Mouse (Mus musculus) liver, embryonic 13.5 days (tissue): ENCODE results near the gene Milr1. TPM values are rescaled to one million over a fixed set of nuclear protein-coding genes. Genes with fewer than 3 reads are reported as not detected.

Source experiments
- ATAC-seq: fragments of 200-750 bp; cut with Nextera tagmentation; 2 replicates; pipeline ENCODE4 v1.8.0; 2017; ENCODE audit warnings: low read depth, mild to moderate bottlenecking, moderate number of reproducible peaks, moderate library complexity
- DNase-seq: peaks from one replicate; pipeline ENCODE4 v3.0.0; 2022
- H3K27ac ChIP-seq: fragments of 300-500 bp; sonication (generic); 2 replicates; pipeline ENCODE4 v1.5.1; 2015; ENCODE audit warnings: moderate library complexity, mild to moderate bottlenecking, inconsistent platforms
- H3K27me3 ChIP-seq: fragments of 300-500 bp; sonication (generic); 2 replicates; pipeline ENCODE4 v1.6.1; 2015; ENCODE audit warnings: mild to moderate bottlenecking, inconsistent platforms
- H3K36me3 ChIP-seq: fragments of 300-500 bp; sonication (generic); 2 replicates; pipeline ENCODE4 v1.6.1; 2015; ENCODE audit warnings: mild to moderate bottlenecking, inconsistent platforms
- H3K4me1 ChIP-seq: fragments of 300-500 bp; sonication (generic); replicated peaks from 2 replicates; pipeline ENCODE4 v1.6.1; 2015; ENCODE audit warnings: inconsistent platforms
- H3K4me2 ChIP-seq: fragments of 300-500 bp; sonication (generic); 2 replicates; pipeline ENCODE4 v1.6.1; 2015; ENCODE audit warnings: inconsistent platforms, mild to moderate bottlenecking, moderate library complexity
- H3K4me3 ChIP-seq: fragments of 300-500 bp; sonication (generic); replicated peaks from 2 replicates; pipeline ENCODE4 v1.5.1; 2015; ENCODE audit warnings: mild to moderate bottlenecking, inconsistent platforms
- H3K9ac ChIP-seq: fragments of 300-500 bp; sonication (generic); 2 replicates; pipeline ENCODE4 v1.6.1; 2015; ENCODE audit warnings: mild to moderate bottlenecking, inconsistent platforms
- H3K9me3 ChIP-seq: fragments of 300-500 bp; sonication (generic); replicated peaks from 2 replicates; pipeline ENCODE4 v1.6.1; 2016; ENCODE audit warnings: inconsistent platforms
- WGBS: fragments of 180-500 bp; shearing (Covaris S2); methylation state at CpG from one replicate; pipeline ENCODE4 v1.1.7; 2015; ENCODE audit not compliant: insufficient replicate concordance; 5-methylcytosine and 5-hydroxymethylcytosine counted together
- microRNA-seq: library from miRNA; unstranded; fragments of <30 nt; microRNA quantifications from one replicate; pipeline ENCODE4, GENCODE M21; 2016
- polyA plus RNA-seq: library from polyadenylated mRNA; unstranded; fragments of >200 nt; fragmentation: Nextera tagmentation; extraction: Ambion mirVana; gene quantifications from 2 replicates; pipeline ENCODE4 v1.2.1, GENCODE M21; 2015

The Milr1 gene
- polyA plus RNA-seq, 1 experiment from 2014 or later: 2.7 TPM

GRCm38 (mm10) chr11:106815331-106815730 is 64.3 kb downstream of the Milr1 start:
- no peak overlapping the region for H3K4me2 ChIP-seq
- peaks cover 92% of the 10 kb centered on the region for H3K36me3 ChIP-seq
- no peaks in the 10 kb centered on the region for H3K4me1 ChIP-seq
- H3K9ac ChIP-seq: no peak overlapping the region
- H3K4me3 ChIP-seq: no peak overlapping the region
- 90% methylated on average over 2 of the region's 2 CpGs for WGBS
- H3K27ac ChIP-seq: no peak overlapping the region
- no peak for ATAC-seq
- no peaks in the 10 kb centered on the region for H3K9me3 ChIP-seq
- no peak for DNase-seq
- H3K27me3 ChIP-seq: no peaks in the 10 kb centered on the region

- H3K36me3 ChIP-seq: peaks cover 92% of the 10 kb centered on the region
- WGBS: 68% methylated on average over 2 of the region's 2 CpGs
- no peak overlapping the region for H3K27ac ChIP-seq
These were observed 64.7 kb downstream of the Milr1 start for GRCm38 (mm10) chr11:106815761-106816160.

GRCm38 (mm10) chr11:106816316-106816715 is 65.3 kb downstream of the Milr1 start:
- DNase-seq: no peak

More at GRCm38 (mm10) chr11:106815761-106816160, 64.7 kb downstream of the Milr1 start:
- no peaks in the 10 kb centered on the region; the same call in 1 of the 2 replicates for H3K4me1 ChIP-seq
- H3K9ac ChIP-seq: no peak overlapping the region
- H3K4me3 ChIP-seq: no peak overlapping the region
- no peak overlapping the region for H3K4me2 ChIP-seq
- ATAC-seq (no peak), DNase-seq (no peak)
- H3K9me3 ChIP-seq: no peaks in the 10 kb centered on the region
- no peaks in the 10 kb centered on the region for H3K27me3 ChIP-seq

GRCm38 (mm10) chr11:106817156-106817555 is 66.1 kb downstream of the Milr1 start:
- H3K36me3 ChIP-seq: peaks cover 87% of the 10 kb centered on the region
- no peaks in the 10 kb centered on the region for H3K9me3 ChIP-seq
- no peaks in the 10 kb centered on the region; the same call in 1 of the 2 replicates for H3K4me1 ChIP-seq
- no peak for DNase-seq
- 78% methylated on average over 3 of the region's 3 CpGs for WGBS
- no peak overlapping the region for H3K4me2 ChIP-seq
- H3K4me3 ChIP-seq: no peak overlapping the region
- H3K27ac ChIP-seq: no peak overlapping the region
- H3K9ac ChIP-seq: no peak overlapping the region
- no peaks in the 10 kb centered on the region for H3K27me3 ChIP-seq
- no peak for ATAC-seq

More at GRCm38 (mm10) chr11:106816316-106816715, 65.3 kb downstream of the Milr1 start:
- H3K4me1 ChIP-seq: no peaks in the 10 kb centered on the region; the same call in 1 of the 2 replicates
- ATAC-seq: no peak
- peaks cover 92% of the 10 kb centered on the region for H3K36me3 ChIP-seq
- no peak overlapping the region for H3K4me3 ChIP-seq
- 79% methylated on average over 7 of the region's 7 CpGs for WGBS
- H3K4me2 ChIP-seq: no peak overlapping the region
- H3K9ac ChIP-seq: no peak overlapping the region
- no peaks in the 10 kb centered on the region for H3K9me3 ChIP-seq
- no peaks in the 10 kb centered on the region for H3K27me3 ChIP-seq
- no peak overlapping the region for H3K27ac ChIP-seq

- 88% methylated on average over 6 of the region's 6 CpGs for WGBS
- Histone ChIP-seq H3K4me2 (no peak overlapping the region), H3K4me3 (no peak overlapping the region), H3K27me3 (no peaks in the 10 kb centered on the region), H3K27ac (no peak overlapping the region), H3K9ac (no peak overlapping the region), H3K9me3 (no peaks in the 10 kb centered on the region), H3K4me1 (no peaks in the 10 kb centered on the region; the same call in 1 of the 2 replicates), H3K36me3 (peaks cover 86% of the 10 kb centered on the region)
- DNase-seq (no peak), ATAC-seq (no peak)
These were observed 66.8 kb downstream of the Milr1 start for GRCm38 (mm10) chr11:106817808-106818207.

- Histone ChIP-seq H3K4me3 (no peak overlapping the region), H3K9ac (no peak overlapping the region), H3K4me2 (no peak overlapping the region), H3K36me3 (peaks cover 81% of the 10 kb centered on the region), H3K4me1 (no peaks in the 10 kb centered on the region; the same call in 1 of the 2 replicates), H3K27me3 (no peaks in the 10 kb centered on the region), H3K9me3 (no peaks in the 10 kb centered on the region), H3K27ac (no peak overlapping the region)
- WGBS: 84% methylated on average over 9 of the region's 9 CpGs
- no peak for ATAC-seq
- no peak for DNase-seq
These were observed 67.3 kb downstream of the Milr1 start for GRCm38 (mm10) chr11:106818341-106818740.

Small RNA genes lying within 50 kb of the gene (microRNA-seq; reads per million reads assigned to microRNA genes)
- not detected for gene Gm25994
- 17.0 reads per million, percentile 30 among the genes with 10 or more reads in this experiment for gene Mir3064

Other genes with a start within 250 kb of the Milr1 start
- 7.5 and 9.8 TPM in 2 replicates for gene Tex2, start 137.8 kb upstream of the Milr1 start, polyA plus RNA-seq
- 6.1 and 8.6 TPM in 2 replicates for gene Pecam1, start 598 bp upstream of the Milr1 start, polyA plus RNA-seq
- 5.5 and 5.9 TPM in 2 replicates for gene Polg2, start 28.3 kb downstream of the Milr1 start, polyA plus RNA-seq
- 131 and 152 TPM in 2 replicates for gene Ddx5, start 38.0 kb downstream of the Milr1 start, polyA plus RNA-seq
- gene Cep95, start 38.0 kb downstream of the Milr1 start, polyA plus RNA-seq: 8.1 and 11.4 TPM in 2 replicates
- 2.5 and 3.0 TPM in 2 replicates for gene Smurf2, start 169.5 kb downstream of the Milr1 start, polyA plus RNA-seq
- gene Kpna2, start 248.3 kb downstream of the Milr1 start, polyA plus RNA-seq: 325 and 361 TPM in 2 replicates